Mouse (Mus musculus) adrenal gland, adult 10 weeks (tissue): Measurements from ENCODE around the gene Cblb. TPM values are rescaled to one million over a fixed set of nuclear protein-coding genes. Genes with fewer than 3 reads are reported as not detected.

Experiments
- polyA plus RNA-seq: library from polyadenylated mRNA; stranded (reverse); fragments of 350-450 nt; fragmentation: Illumina TruSeq; extraction: RNeasy Lipid Tissue Mini Kit (QIAGEN cat#74804); gene quantifications from one replicate; pipeline ENCODE4 v1.2.3, GENCODE M21; 2014; ENCODE audit warnings: low read depth, low replicate concordance

Cblb gene
- 21.2 TPM for polyA plus RNA-seq

DNA sequence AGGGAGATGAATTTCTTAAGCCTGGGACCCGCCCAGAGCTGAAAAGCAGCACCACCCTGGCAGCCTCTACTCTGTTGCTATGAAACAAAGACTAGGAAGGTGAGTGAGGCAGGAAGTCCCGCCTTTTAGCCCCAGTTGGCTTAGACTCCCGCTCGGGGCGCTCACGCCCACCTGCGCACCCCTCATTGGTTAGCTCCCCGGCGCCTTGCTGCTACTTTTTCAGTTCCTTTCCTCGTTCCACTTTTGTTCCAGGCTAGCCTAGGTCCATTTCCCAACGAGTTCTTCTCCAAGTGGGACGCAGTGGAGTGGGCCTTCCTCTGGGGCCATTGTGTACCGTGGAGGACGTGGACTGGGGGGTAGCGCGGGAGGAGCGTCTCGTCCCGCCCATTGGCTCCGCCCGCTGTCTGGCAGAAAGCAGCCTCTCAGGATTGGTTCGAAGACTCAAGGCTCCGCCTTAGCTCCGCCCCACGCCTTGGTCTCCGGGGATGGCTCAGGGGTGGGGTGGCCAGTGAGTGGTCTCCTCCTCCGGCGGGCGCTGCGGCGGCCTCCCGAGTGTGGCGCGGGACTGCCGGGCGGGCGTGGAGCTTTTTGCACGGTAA is at the start of gene Cblb:
Gene Cblb (plus strand): TSS at position 135 of the 599 bp plus-strand sequence.

